Mouse (Mus musculus) lung, postnatal 0 days (tissue): ENCODE data around the gene Babam2.

ENCODE experiments used
- CTCF ChIP-seq: IDR thresholded peaks from 2 replicates; pipeline ENCODE4 v1.5.1; 2016; ENCODE audit warnings: antibody characterized with exemption, mild to moderate bottlenecking
- EP300 ChIP-seq: IDR thresholded peaks from 2 replicates; pipeline ENCODE4 v1.6.1; 2016; ENCODE audit warnings: antibody characterized with exemption, mild to moderate bottlenecking, control low read depth

GRCm38 (mm10) chr5:31966741-31967140 lies 269.3 kb downstream of the Babam2 start:
- no peak for TF ChIP-seq CTCF
- peak; percentile 74 for TF ChIP-seq EP300
